8 mouse cellular contexts compared by ENCODE assay signal in the genomic region with DNA sequence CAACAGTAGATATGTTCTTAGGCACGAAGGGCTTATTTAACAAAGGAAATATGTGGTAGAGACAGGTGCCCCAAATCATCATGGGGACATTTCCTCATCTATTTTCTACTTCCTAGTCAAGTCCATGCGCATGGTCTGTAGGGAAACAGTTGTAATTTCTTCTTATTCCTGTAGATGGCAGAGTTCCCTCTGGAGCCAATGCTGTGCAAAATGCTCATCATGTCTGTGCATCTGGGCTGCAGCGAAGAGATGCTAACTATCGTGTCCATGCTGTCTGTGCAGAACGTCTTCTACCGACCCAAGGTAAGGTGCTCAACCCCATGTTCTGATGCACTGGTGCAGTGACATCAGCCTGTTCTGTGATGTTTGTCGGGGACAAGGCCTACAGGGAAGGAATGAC. TPM values are rescaled to one million over a fixed set of nuclear protein-coding genes. Genes with fewer than 3 reads are reported as not detected.
A peak's percentile ranks its signal among the peaks of the same experiment; 100 is the strongest.
DNase-seq lines count a peak whose midpoint lies in the region; ATAC-seq lines count a peak whose summit lies in the region.

No protein-coding gene starts in this region.

- no peak overlapping the region for H3K4me3 ChIP-seq in forebrain, embryonic 16.5 days (replicated peaks; ENCODE audit: low read length)

- peak; percentile 73 for ATAC-seq in granulocyte monocyte progenitor cell, adult 5-6 weeks (replicated peaks; ENCODE audit: poor library complexity, severe bottlenecking)
- no peak for ATAC-seq in forebrain, embryonic 16.5 days

- H3K9ac ChIP-seq in forebrain, embryonic 16.5 days (replicated peaks; ENCODE audit: low read depth, low read length), result no peak overlapping the region

- no peaks in the 10 kb centered on the region for H3K27me3 ChIP-seq in forebrain, embryonic 16.5 days (replicated peaks; ENCODE audit: control insufficient read depth, insufficient read depth, low read length)

- H3K4me2 ChIP-seq in forebrain, embryonic 16.5 days (ENCODE audit: low read length), result no peak overlapping the region

- no peaks in the 10 kb centered on the region for H3K4me1 ChIP-seq in forebrain, embryonic 16.5 days (replicated peaks; ENCODE audit: control insufficient read depth, insufficient read depth, low read length)

- H3K36me3 ChIP-seq in forebrain, embryonic 16.5 days (ENCODE audit: control insufficient read depth, insufficient read depth), result peaks cover 39% of the 10 kb centered on the region

- 59% methylated on average over 7 of the region's 7 CpGs for WGBS in forebrain, embryonic 16.5 days

- peak; percentile 26 for DNase-seq in adrenal gland, postnatal 10 days
- no peak for DNase-seq in adrenal gland, postnatal 25 days
- DNase-seq in layer of hippocampus, adult 11-12 months (ENCODE audit: low spot score), result peak; percentile 57
- DNase-seq in layer of hippocampus, postnatal 36 days, result no peak
- peak; percentile 39 for DNase-seq in Muller cell, postnatal 12 days (ENCODE audit: inconsistent ontology term)
- DNase-seq in naive thymus-derived CD4-positive, alpha-beta T cell, adult 2 months (ENCODE audit: low read depth), result peak; percentile 71

- no peaks in the 10 kb centered on the region for H3K9me3 ChIP-seq in forebrain, embryonic 16.5 days (ENCODE audit: control insufficient read depth, low read length)

- no peak overlapping the region for H3K27ac ChIP-seq in forebrain, embryonic 16.5 days (ENCODE audit: low read length)

RNA-seq across cellular contexts. Expression of a gene that starts 21.4 kb away (rescaled TPM):
- total RNA-seq in adrenal gland, postnatal 10 days (2021), result 1 to 10 TPM; 3.2 to 3.9 TPM
- 1.4 and 1.9 TPM in 2 replicates for total RNA-seq in adrenal gland, postnatal 25 days (2021)
- 10 to 100 TPM; 15.1 to 16.3 TPM for total RNA-seq in layer of hippocampus, postnatal 36 days (2021)
- total RNA-seq in granulocyte monocyte progenitor cell, adult 5-6 weeks (2014; fragmentation: Nextera tagmentation), result not detected in 2 replicates
- total RNA-seq in granulocyte monocyte progenitor cell, adult 5-6 weeks (2017), result not detected in 2 replicates
- polyA plus RNA-seq in forebrain, embryonic 16.5 days (2015; fragmentation: Nextera tagmentation; extraction: Ambion mirVana), result 6.8 and 7.3 TPM in 2 replicates

RNA-seq across cellular contexts. Expression of a gene that starts 31.0 kb away (rescaled TPM):
- total RNA-seq in adrenal gland, postnatal 10 days (2021), result 10 to 100 TPM; 23.6 to 24.4 TPM
- 28.0 TPM in 2 replicates for total RNA-seq in adrenal gland, postnatal 25 days (2021)
- total RNA-seq in layer of hippocampus, postnatal 36 days (2021), result 10 to 100 TPM; 35.6 to 40.4 TPM
- 24.8 and 35.2 TPM in 2 replicates for total RNA-seq in granulocyte monocyte progenitor cell, adult 5-6 weeks (2014; fragmentation: Nextera tagmentation)
- 35.2 and 38.3 TPM in 2 replicates for total RNA-seq in granulocyte monocyte progenitor cell, adult 5-6 weeks (2017)
- polyA plus RNA-seq in forebrain, embryonic 16.5 days (2015; fragmentation: Nextera tagmentation; extraction: Ambion mirVana), result 39.9 and 41.9 TPM in 2 replicates

Comparison
In these comparisons a context has a peak if more than half of its experiments do, and no peak if none do; other contexts are left out.
1. DNase-seq: peak in adrenal gland, postnatal 10 days (single experiment), layer of hippocampus, adult 11-12 months (single experiment), Muller cell, postnatal 12 days (single experiment) and naive thymus-derived CD4-positive, alpha-beta T cell, adult 2 months (single experiment); none in adrenal gland, postnatal 25 days (single experiment) and layer of hippocampus, postnatal 36 days (0 of 2).